In genomic region chr16:13902397-13902831, GRCm38 (mm10) we compare ENCODE assay signal across 8 mouse cellular contexts. TPM values are rescaled to one million over a fixed set of nuclear protein-coding genes. Genes with fewer than 3 reads are reported as not detected.
DNase-seq lines count a peak whose midpoint lies in the region; ATAC-seq and TF ChIP-seq lines count a peak whose summit lies in the region.

No protein-coding gene starts in this region.

- peak; percentile 80 for DNase-seq in heart, embryonic 10.5 days (ENCODE audit: low spot score)
- DNase-seq in heart, postnatal 4 days: no peak
- DNase-seq in CH12.LX (ENCODE audit: extremely low read depth): peak; percentile 62
- DNase-seq in limb, embryonic 11.5 days (ENCODE audit: low spot score): peak; percentile 64
- no peak for DNase-seq in gastrocnemius, postnatal 10 days
- DNase-seq in cerebellum, adult 9-11 months: no peak

- in situ Hi-C loops in CH12.LX (cut with MboI; ENCODE audit: low pct_ligation_motif_present, low pct_unique_long_range_greater_than_20kb, low sequenced_read_pairs): no loop called here

- dilution Hi-C loops in CH12.LX (cut with MboI; ENCODE audit: extremely low pct_ligation_motif_present, extremely low pct_unique_long_range_greater_than_20kb, low sequenced_read_pairs): no loop called here

- no peaks in the 10 kb centered on the region for H3K27me3 ChIP-seq in heart, embryonic 10.5 days (ENCODE audit: insufficient read depth, poor library complexity, severe bottlenecking)
- no peaks in the 10 kb centered on the region for H3K27me3 ChIP-seq in CH12.LX (replicated peaks)
- no peaks in the 10 kb centered on the region for H3K27me3 ChIP-seq in limb, embryonic 11.5 days (ENCODE audit: control insufficient read depth, insufficient read depth, low read length)
- H3K27me3 ChIP-seq in neural tube, embryonic 12.5 days (replicated peaks): no peaks in the 10 kb centered on the region

- no peaks in the 10 kb centered on the region for H3K9me3 ChIP-seq in heart, embryonic 10.5 days
- H3K9me3 ChIP-seq in CH12.LX (replicated peaks; ENCODE audit: low read length): no peaks in the 10 kb centered on the region
- H3K9me3 ChIP-seq in limb, embryonic 11.5 days (ENCODE audit: control insufficient read depth, low read length): no peaks in the 10 kb centered on the region
- H3K9me3 ChIP-seq in neural tube, embryonic 12.5 days: no peaks in the 10 kb centered on the region

- peak overlapping the region; percentile 95 for H3K4me2 ChIP-seq in CH12.LX (ENCODE audit: insufficient read depth, low read depth, poor library complexity, severe bottlenecking)
- H3K4me2 ChIP-seq in limb, embryonic 11.5 days (ENCODE audit: low read depth, severe bottlenecking): peak overlapping the region; percentile 65
- peak overlapping the region; percentile 68 for H3K4me2 ChIP-seq in neural tube, embryonic 12.5 days (replicated peaks)

- H3K4me3 ChIP-seq in heart, embryonic 10.5 days: peak overlapping the region; percentile 93
- peak overlapping the region; percentile 75 to 91 (median 87) for H3K4me3 ChIP-seq in CH12.LX (replicated peaks in 1 of 3; ENCODE audit: low read depth in 2 of 3, low read length in 2 of 3, poor library complexity in 1 of 3)
- peak overlapping the region; percentile 80 for H3K4me3 ChIP-seq in embryonic fibroblast, embryonic 13.5 days (ENCODE audit: insufficient read depth, low read length)
- H3K4me3 ChIP-seq in limb, embryonic 11.5 days (ENCODE audit: low read depth, low read length): peak overlapping the region; percentile 95
- H3K4me3 ChIP-seq in neural tube, embryonic 12.5 days: peak overlapping the region; percentile 79

- H3K4me1 ChIP-seq in heart, embryonic 10.5 days: peaks cover 9% of the 10 kb centered on the region
- peaks cover 3 to 42% of the 10 kb centered on the region in 2 experiments; a peak in 3 of 4 replicates for H3K4me1 ChIP-seq in CH12.LX (ENCODE audit: control insufficient read depth in 1 of 2, insufficient read depth in 2 of 2)
- H3K4me1 ChIP-seq in embryonic fibroblast, embryonic 13.5 days (ENCODE audit: control insufficient read depth, insufficient read depth, low read length): no peaks in the 10 kb centered on the region; the same call in 1 of the 2 replicates
- peaks cover 7% of the 10 kb centered on the region; the same call in 1 of the 2 replicates for H3K4me1 ChIP-seq in limb, embryonic 11.5 days (ENCODE audit: control insufficient read depth, insufficient read depth, low read length)
- H3K4me1 ChIP-seq in neural tube, embryonic 12.5 days: peaks cover 10% of the 10 kb centered on the region

- H3K79me2 ChIP-seq in CH12.LX (replicated peaks; ENCODE audit: control insufficient read depth, extremely low read depth, insufficient read depth, poor library complexity, severe bottlenecking): peaks cover 32% of the 10 kb centered on the region

- TF ChIP-seq EP300 in CH12.LX (IDR thresholded peaks at IDR 0.05; ENCODE audit: low read length): no peak

- no peaks in the 10 kb centered on the region for H3K36me3 ChIP-seq in heart, embryonic 10.5 days
- peaks cover 0 to 18% of the 10 kb centered on the region in 2 experiments for H3K36me3 ChIP-seq in CH12.LX (replicated peaks in 1 of 2; ENCODE audit: control insufficient read depth in 1 of 2, insufficient read depth in 1 of 2, low read length in 1 of 2)
- H3K36me3 ChIP-seq in limb, embryonic 11.5 days (ENCODE audit: control insufficient read depth, insufficient read depth, low read length): no peaks in the 10 kb centered on the region
- no peaks in the 10 kb centered on the region for H3K36me3 ChIP-seq in neural tube, embryonic 12.5 days

- no peak for TF ChIP-seq CTCF in CH12.LX (conservative IDR thresholded peaks at IDR 0.05 in 1 of 2, IDR thresholded peaks at IDR 0.05 in 1 of 2; ENCODE audit: low read depth in 2 of 2, low read length in 2 of 2)
- no peak for TF ChIP-seq CTCF in embryonic fibroblast, embryonic 13.5 days (IDR thresholded peaks at IDR 0.05; ENCODE audit: borderline replicate concordance, insufficient read depth, low read length)

- TF ChIP-seq RAD21 in CH12.LX (IDR thresholded peaks at IDR 0.05; ENCODE audit: low read depth, low read length): no peak

- peak overlapping the region; percentile 92 for H3K27ac ChIP-seq in heart, embryonic 10.5 days
- peak overlapping the region; percentile 1; the same call in 1 of the 2 replicates for H3K27ac ChIP-seq in CH12.LX (ENCODE audit: insufficient read depth, low read depth)
- peak overlapping the region; percentile 42 for H3K27ac ChIP-seq in embryonic fibroblast, embryonic 13.5 days (ENCODE audit: insufficient read depth, low read length)
- H3K27ac ChIP-seq in limb, embryonic 11.5 days (replicated peaks; ENCODE audit: low read depth, low read length): peak overlapping the region; percentile 26; the same call in 1 of the 2 replicates
- peak overlapping the region; percentile 20 for H3K27ac ChIP-seq in neural tube, embryonic 12.5 days

- H3K9ac ChIP-seq in CH12.LX (ENCODE audit: insufficient read depth, low read depth): peak overlapping the region; percentile 86
- H3K9ac ChIP-seq in limb, embryonic 11.5 days (ENCODE audit: low read length): peak overlapping the region; percentile 82
- peak overlapping the region; percentile 84 for H3K9ac ChIP-seq in neural tube, embryonic 12.5 days

- under 1% methylated on average over 30 of the region's 30 CpGs for WGBS in heart, embryonic 10.5 days
- under 1% methylated on average over 30 of the region's 30 CpGs for WGBS in limb, embryonic 11.5 days
- 0% methylated on average over 30 of the region's 30 CpGs for WGBS in neural tube, embryonic 12.5 days

- ATAC-seq in limb, embryonic 11.5 days (ENCODE audit: insufficient number of reproducible peaks, low FRiP score, low TSS enrichment, low read depth): peak; percentile 73
- no peak for ATAC-seq in neural tube, embryonic 12.5 days (ENCODE audit: low FRiP score, low read depth)

- no peak for TF ChIP-seq POLR2A in CH12.LX (IDR thresholded peaks at IDR 0.05; ENCODE audit: low read depth, low read length)
- TF ChIP-seq POLR2A in embryonic fibroblast, embryonic 13.5 days (IDR thresholded peaks at IDR 0.05; ENCODE audit: low read depth, low read length): no peak

TF ChIP-seq in CH12.LX, 34 proteins besides CTCF, POLR2A, EP300 and RAD21:
- TF ChIP-seq HCFC1 (IDR thresholded peaks at IDR 0.05; ENCODE audit: low read depth, low read length): no peak
- no peak for TF ChIP-seq CHD1 (IDR thresholded peaks at IDR 0.05; ENCODE audit: low read depth, low read length)
- no peak for TF ChIP-seq SMC3 (IDR thresholded peaks at IDR 0.05; ENCODE audit: low read depth, low read length)
- TF ChIP-seq ZMIZ1 (IDR thresholded peaks at IDR 0.05; ENCODE audit: low read depth, low read length): no peak
- TF ChIP-seq E2F4 (IDR thresholded peaks at IDR 0.05; ENCODE audit: insufficient replicate concordance, low read depth, low read length): no peak
- TF ChIP-seq MEF2A (IDR thresholded peaks at IDR 0.05; ENCODE audit: borderline replicate concordance, low read depth, low read length): no peak
- no peak; the same call in 1 of the 2 replicates for TF ChIP-seq UBTF (IDR thresholded peaks at IDR 0.05; ENCODE audit: low read depth, low read length)
- no peak for TF ChIP-seq ELF1 (IDR thresholded peaks at IDR 0.05; ENCODE audit: low read depth, low read length)
- 0 out of 2 replicates have a peak, but pooled peaks have one; percentile 38 for TF ChIP-seq MAX (IDR thresholded peaks at IDR 0.05; ENCODE audit: low read length)
- no peak for TF ChIP-seq TCF12 (IDR thresholded peaks at IDR 0.05; ENCODE audit: low read depth, low read length)
- TF ChIP-seq IRF4 (IDR thresholded peaks at IDR 0.05; ENCODE audit: low read depth, low read length): no peak
- TF ChIP-seq ETS1 (conservative IDR thresholded peaks at IDR 0.05; ENCODE audit: low read depth, low read length): no peak
- TF ChIP-seq RCOR1 (conservative IDR thresholded peaks at IDR 0.05; ENCODE audit: low read depth, low read length): no peak
- no peak for TF ChIP-seq TBP (conservative IDR thresholded peaks at IDR 0.05; ENCODE audit: low read depth, low read length)
- 0 out of 2 replicates have a peak, but pooled peaks have one; percentile 40 for TF ChIP-seq MXI1 (IDR thresholded peaks at IDR 0.05; ENCODE audit: low read depth, low read length)
- TF ChIP-seq USF1 (IDR thresholded peaks at IDR 0.05; ENCODE audit: low read depth, low read length): peak; percentile 43
- TF ChIP-seq SIN3A (IDR thresholded peaks at IDR 0.05; ENCODE audit: low read length): 0 out of 2 replicates have a peak, but pooled peaks have one; percentile 9
- no peak for TF ChIP-seq ZKSCAN1 (IDR thresholded peaks at IDR 0.05; ENCODE audit: borderline replicate concordance, low read depth, low read length)
- no peak for TF ChIP-seq ZNF384 (IDR thresholded peaks at IDR 0.05; ENCODE audit: low read depth, low read length)
- no peak for TF ChIP-seq KAT2A (IDR thresholded peaks at IDR 0.05; ENCODE audit: insufficient replicate concordance, low read length)
TF ChIP-seq in CH12.LX: peak in this region for 4.

RNA-seq across cellular contexts. Expression of gene Pdxdc1, which starts 0.5 kb away (rescaled TPM):
- polyA plus RNA-seq in heart, embryonic 10.5 days (2016; fragmentation: Nextera tagmentation; extraction: Ambion mirVana): 74.3 and 79.4 TPM in 2 replicates
- total RNA-seq in heart, postnatal 4 days (2021): 10 to 100 TPM; 87.8 to 88.9 TPM
- total RNA-seq in CH12.LX (2012; rRNA removed) (80.9 and 86.9 TPM in 2 replicates), CH12.LX (2014; rRNA removed) (71.4 and 78.5 TPM in 2 replicates)
- 109 and 125 TPM in 2 replicates for polyA plus RNA-seq in CH12.LX (2012; ENCODE audit: insufficient read length, low read depth)
- 195 and 220 TPM in 2 replicates for polyA plus RNA-seq in embryonic fibroblast, embryonic 13.5 days (2011; ENCODE audit: insufficient read length, low read depth, missing spikeins)
- 84.4 and 87.6 TPM in 2 replicates for polyA plus RNA-seq in limb, embryonic 11.5 days (2014; fragmentation: Nextera tagmentation; extraction: Ambion mirVana)
- polyA plus RNA-seq in neural tube, embryonic 12.5 days (2016; fragmentation: Nextera tagmentation; extraction: Ambion mirVana): 74.3 and 75.5 TPM in 2 replicates
- 10 to 100 TPM; 45.9 to 54.0 TPM for total RNA-seq in gastrocnemius, postnatal 10 days (2021)

RNA-seq across cellular contexts. Expression of gene Mpv17l, which starts 0.5 kb away (rescaled TPM):
- polyA plus RNA-seq in heart, embryonic 10.5 days (2016; fragmentation: Nextera tagmentation; extraction: Ambion mirVana): 1.9 and 2.5 TPM in 2 replicates
- total RNA-seq in heart, postnatal 4 days (2021): 1 to 10 TPM; 1.3 to 2.1 TPM
- total RNA-seq in CH12.LX (2012; rRNA removed): 0.51 and 0.88 TPM in 2 replicates
- 1.3 and 1.4 TPM in 2 replicates for total RNA-seq in CH12.LX (2014; rRNA removed)
- 0.69 and 1.00 TPM in 2 replicates for polyA plus RNA-seq in CH12.LX (2012; ENCODE audit: insufficient read length, low read depth)
- 4.7 and 5.1 TPM in 2 replicates for polyA plus RNA-seq in embryonic fibroblast, embryonic 13.5 days (2011; ENCODE audit: insufficient read length, low read depth, missing spikeins)
- polyA plus RNA-seq in limb, embryonic 11.5 days (2014; fragmentation: Nextera tagmentation; extraction: Ambion mirVana): 2.6 and 3.1 TPM in 2 replicates
- 7.7 and 7.8 TPM in 2 replicates for polyA plus RNA-seq in neural tube, embryonic 12.5 days (2016; fragmentation: Nextera tagmentation; extraction: Ambion mirVana)
- 1 to 10 TPM; 2.9 to 3.8 TPM for total RNA-seq in gastrocnemius, postnatal 10 days (2021)

Comparison
In these comparisons a context has a peak if more than half of its experiments do, and no peak if none do; other contexts are left out.
1. DNase-seq: peak in heart, embryonic 10.5 days (single experiment), CH12.LX (single experiment) and limb, embryonic 11.5 days (single experiment); none in heart, postnatal 4 days (single experiment), gastrocnemius, postnatal 10 days (single experiment) and cerebellum, adult 9-11 months (single experiment).
2. H3K27ac ChIP-seq: peak in every context shown above with its lines; median percentile 92 in heart, embryonic 10.5 days; 42 in embryonic fibroblast, embryonic 13.5 days; 26 in limb, embryonic 11.5 days; 20 in neural tube, embryonic 12.5 days; 1 in CH12.LX.
3. Peak in every context shown above with its lines, with median percentiles within 50 percentile points of each other: H3K4me3 ChIP-seq, H3K4me2 ChIP-seq and H3K9ac ChIP-seq.